Mouse (Mus musculus): Measurements from ENCODE around the gene Rela. TPM values are rescaled to one million over a fixed set of nuclear protein-coding genes. Genes with fewer than 3 reads are reported as not detected.

Gene Rela
- 10 to 100 TPM; 72.2 to 81.3 TPM for total RNA-seq (2023)

DNA sequence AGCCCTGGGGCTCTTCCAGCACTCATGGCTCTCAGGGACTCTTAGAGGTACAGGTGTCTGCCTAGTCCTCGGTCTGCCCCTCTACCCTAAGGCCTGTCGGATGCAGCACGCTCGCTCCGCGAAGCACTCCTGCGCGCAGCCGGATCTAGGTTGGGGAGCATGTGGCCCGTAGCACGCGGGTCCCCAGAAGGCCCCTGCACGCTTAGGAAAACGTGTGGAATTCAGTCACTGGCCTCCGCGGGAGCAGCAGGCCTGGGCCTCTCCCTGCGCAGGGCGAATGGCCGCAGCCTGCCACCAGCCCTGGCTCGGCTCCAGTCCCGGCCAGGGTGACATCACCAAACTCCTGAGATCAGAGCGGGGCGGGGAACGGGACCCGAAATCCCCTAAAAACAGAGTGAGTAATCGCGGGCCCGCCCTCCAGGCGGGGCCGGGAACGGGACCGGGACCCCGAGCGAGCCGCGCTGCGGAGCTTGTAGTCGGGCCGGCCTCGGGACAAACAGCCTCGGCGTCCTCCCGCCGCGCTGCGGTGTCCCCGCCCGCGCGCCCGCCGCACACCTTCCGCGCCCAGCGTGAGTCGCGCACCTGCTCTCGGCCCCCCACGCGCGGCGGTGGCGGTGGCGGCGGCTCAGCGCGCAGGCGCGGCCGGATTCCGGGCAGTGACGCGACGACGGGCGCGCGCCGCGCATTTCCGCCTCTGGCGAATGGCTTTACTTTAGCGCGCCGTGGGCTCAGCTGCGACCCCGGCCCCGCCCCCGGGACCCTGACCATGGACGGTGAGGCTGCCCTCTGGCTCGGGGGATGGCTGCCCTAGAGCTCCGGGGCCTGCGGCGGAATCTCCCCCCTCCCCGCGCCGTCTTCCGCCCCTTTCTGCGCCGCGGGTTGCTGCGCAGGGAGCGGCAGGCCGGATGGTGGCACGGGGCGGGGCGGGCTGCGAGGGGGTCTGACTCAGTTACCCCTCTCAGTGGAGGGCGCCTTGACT lies at the start of gene Rela:
Gene Rela, plus strand, starts transcription at position 415 of the 979 bp plus-strand sequence.

GRCm38 (mm10) chr19:5601752-5602541 lies 35.3 kb upstream of the Rela start, which contains the start of gene Rnaseh2c:
Gene Rnaseh2c, plus strand, starts transcription at chr19:5601873.

GRCm38 (mm10) chr19:5609547-5610404 lies 27.5 kb upstream of the Rela start, which contains the start of gene Kat5:
Gene Kat5, minus strand, starts transcription at chr19:5610237.

GRCm38 (mm10) chr19:5662981-5663913 lies 26.0 kb downstream of the Rela start, which contains the start of gene Sipa1:
Gene Sipa1, minus strand, starts transcription at chr19:5663707.

GRCm38 (mm10) chr19:5688200-5689087 lies 51.2 kb downstream of the Rela start, which contains the start of the genes Map3k11 and Pcnx3:
Gene Map3k11, plus strand, starts transcription at chr19:5688742.
Gene Pcnx3, minus strand, starts transcription at chr19:5688908.

Other genes with a start within 250 kb of the Rela start
- gene Sart1, start 248.8 kb upstream of the Rela start, total RNA-seq (2023), result 10 to 100 TPM; 89.1 to 96.6 TPM
- gene Tsga10ip, start 235.0 kb upstream of the Rela start, total RNA-seq (2023), result not detected
- gene Drap1, start 212.5 kb upstream of the Rela start, total RNA-seq (2023), result 100 to 1,000 TPM; 104 to 121 TPM
- 10 to 100 TPM; 36.4 to 36.5 TPM for gene AI837181, start 212.3 kb upstream of the Rela start, total RNA-seq (2023)
- gene Fosl1, start 189.9 kb upstream of the Rela start, total RNA-seq (2023), result 10 to 100 TPM; 37.1 to 40.2 TPM
- gene Ccdc85b, start 179.6 kb upstream of the Rela start, total RNA-seq (2023), result 1 to 10 TPM; 1.6 TPM
- gene Fibp, start 176.9 kb upstream of the Rela start, total RNA-seq (2023), result 10 to 100 TPM; 47.8 to 53.1 TPM
- gene Ctsw, start 169.0 kb upstream of the Rela start, total RNA-seq (2023), result not detected
- 1 to 10 TPM in 1 of 2 experiments, under 1 TPM in 1; 0.53 to 1.8 TPM for gene Efemp2, start 163.5 kb upstream of the Rela start, total RNA-seq (2023)
- gene Mus81, start 149.1 kb upstream of the Rela start, total RNA-seq (2023), result 10 to 100 TPM; 17.1 to 18.7 TPM
- 1,000 to 10,000 TPM; 1,642 to 1,678 TPM for gene Cfl1, start 147.0 kb upstream of the Rela start, total RNA-seq (2023)
- 1 to 10 TPM; 1.2 to 1.4 TPM for gene 1700020D05Rik, start 133.7 kb upstream of the Rela start, total RNA-seq (2023)
- 1 to 10 TPM; 6.2 to 6.6 TPM for gene Snx32, start 126.9 kb upstream of the Rela start, total RNA-seq (2023)
- under 1 TPM in 1 of 2 experiments, not detected in 1; 0.18 TPM for gene Ovol1, start 76.8 kb upstream of the Rela start, total RNA-seq (2023)
- gene Ap5b1, start 69.5 kb upstream of the Rela start, total RNA-seq (2023), result 10 to 100 TPM; 72.1 to 79.9 TPM
- 100 to 1,000 TPM; 164 to 169 TPM for gene Rnaseh2c, start 35.6 kb upstream of the Rela start, total RNA-seq (2023)
- 10 to 100 TPM; 63.2 to 72.7 TPM for gene Kat5, start 27.2 kb upstream of the Rela start, total RNA-seq (2023)
- gene Sipa1, start 26.2 kb downstream of the Rela start, total RNA-seq (2023), result 100 to 1,000 TPM; 201 to 208 TPM
- gene Map3k11, start 51.3 kb downstream of the Rela start, total RNA-seq (2023), result 10 to 100 TPM; 80.6 to 97.7 TPM
- gene Pcnx3, start 51.4 kb downstream of the Rela start, total RNA-seq (2023), result 10 to 100 TPM; 81.9 to 82.5 TPM
- gene Kcnk7, start 66.9 kb downstream of the Rela start, total RNA-seq (2023), result under 1 TPM in 1 of 2 experiments, not detected in 1; 0.77 TPM
- gene Ehbp1l1, start 88.8 kb downstream of the Rela start, total RNA-seq (2023), result 100 to 1,000 TPM; 146 to 165 TPM
- gene Fam89b, start 92.2 kb downstream of the Rela start, total RNA-seq (2023), result 10 to 100 TPM; 54.5 to 58.8 TPM
- 1 to 10 TPM; 2.3 to 3.3 TPM for gene Ltbp3, start 103.4 kb downstream of the Rela start, total RNA-seq (2023)
- 10 to 100 TPM; 48.2 to 54.7 TPM for gene Scyl1, start 133.9 kb downstream of the Rela start, total RNA-seq (2023)
- gene Frmd8, start 237.8 kb downstream of the Rela start, total RNA-seq (2023), result 10 to 100 TPM; 59.9 to 62.7 TPM
- 10 to 100 TPM; 48.2 to 55.2 TPM for gene Slc25a45, start 240.3 kb downstream of the Rela start, total RNA-seq (2023)

All from neutrophil, adult 83 days (primary cell).